Mouse (Mus musculus): ENCODE results near the gene Rfx1.

The Rfx1 gene

DNA sequence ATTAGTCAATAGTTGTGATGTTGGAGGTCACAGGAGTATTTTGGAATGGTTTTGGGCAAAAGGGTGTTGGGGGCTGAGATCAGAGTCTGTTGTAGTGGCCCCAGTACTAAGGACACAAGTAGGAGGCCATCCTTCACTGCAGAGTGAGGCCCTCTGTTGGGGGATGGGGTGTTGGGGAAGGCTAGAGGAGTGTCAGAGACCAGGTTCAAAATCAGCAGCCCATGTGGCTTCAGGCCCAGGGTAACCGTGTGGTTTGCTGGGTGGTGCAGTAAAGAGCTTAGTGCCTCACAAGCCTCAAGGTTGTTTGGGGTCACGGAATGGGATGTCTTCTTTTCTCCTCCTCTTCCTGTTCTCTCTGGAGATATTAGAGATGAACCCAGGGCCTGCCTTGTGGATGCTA is 60.1 kb downstream of the Rfx1 start:
- in situ Hi-C loops (cut with MboI; ENCODE audit: low pct_unique_long_range_greater_than_20kb in 1 of 2, low sequenced_read_pairs in 2 of 2, unreplicated experiment in 1 of 2) = no loop called here

DNA sequence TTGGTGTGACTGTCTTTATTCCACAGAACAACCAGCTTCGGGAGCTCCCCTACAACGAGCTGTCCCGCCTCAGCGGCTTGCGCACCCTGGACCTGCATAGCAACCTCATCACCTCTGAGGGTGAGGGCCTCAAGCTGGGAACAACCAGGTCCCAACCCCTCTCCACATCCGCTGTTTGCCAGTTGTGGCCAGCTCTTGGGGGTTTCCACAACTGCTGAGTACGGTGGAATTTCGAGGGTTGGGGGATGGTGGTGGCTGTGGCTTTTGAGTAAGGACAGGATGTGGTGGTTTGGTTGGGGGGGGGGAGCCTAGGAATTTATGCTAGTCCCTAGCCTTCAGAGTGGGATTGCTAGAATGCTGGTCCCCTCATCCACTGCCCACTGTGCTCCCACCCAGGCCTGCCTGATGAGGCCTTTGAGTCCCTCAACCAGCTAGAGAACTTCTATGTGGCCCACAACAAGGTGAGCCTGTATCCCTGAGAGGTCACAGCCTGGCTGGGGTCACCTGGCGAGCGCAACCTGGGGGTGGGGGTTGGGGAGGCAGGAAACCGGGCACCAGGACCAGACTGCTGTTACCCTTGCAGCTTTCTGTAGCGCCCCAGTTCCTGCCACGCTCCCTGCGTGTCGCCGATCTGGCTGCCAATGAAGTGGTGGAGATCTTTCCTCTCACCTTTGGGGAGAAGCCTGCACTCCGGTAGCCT is 60.7 kb downstream of the Rfx1 start:
- in situ Hi-C loops (cut with MboI; ENCODE audit: low pct_unique_long_range_greater_than_20kb in 1 of 2, low sequenced_read_pairs in 2 of 2, unreplicated experiment in 1 of 2) = no loop called here

DNA sequence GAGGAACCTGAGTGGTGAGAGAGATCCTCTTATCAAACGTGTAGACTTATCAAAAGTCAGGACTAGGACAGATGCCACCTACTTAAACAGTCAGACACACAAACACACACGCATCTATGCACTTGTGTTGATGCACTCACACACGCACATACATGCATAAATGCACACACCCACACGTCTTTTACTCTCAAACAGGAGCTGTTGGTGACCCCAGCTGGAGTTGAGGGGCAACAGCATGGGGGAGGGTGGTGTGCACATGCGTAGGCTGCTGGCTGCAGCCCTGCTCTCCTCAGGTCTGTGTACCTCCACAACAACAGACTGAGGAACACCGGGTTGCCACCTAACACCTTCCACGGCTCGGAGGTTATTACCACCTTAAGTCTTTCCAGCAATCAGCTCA is 61.6 kb downstream of the Rfx1 start:
- in situ Hi-C loops (cut with MboI; ENCODE audit: low pct_unique_long_range_greater_than_20kb in 1 of 2, low sequenced_read_pairs in 2 of 2, unreplicated experiment in 1 of 2) = no loop called here

DNA sequence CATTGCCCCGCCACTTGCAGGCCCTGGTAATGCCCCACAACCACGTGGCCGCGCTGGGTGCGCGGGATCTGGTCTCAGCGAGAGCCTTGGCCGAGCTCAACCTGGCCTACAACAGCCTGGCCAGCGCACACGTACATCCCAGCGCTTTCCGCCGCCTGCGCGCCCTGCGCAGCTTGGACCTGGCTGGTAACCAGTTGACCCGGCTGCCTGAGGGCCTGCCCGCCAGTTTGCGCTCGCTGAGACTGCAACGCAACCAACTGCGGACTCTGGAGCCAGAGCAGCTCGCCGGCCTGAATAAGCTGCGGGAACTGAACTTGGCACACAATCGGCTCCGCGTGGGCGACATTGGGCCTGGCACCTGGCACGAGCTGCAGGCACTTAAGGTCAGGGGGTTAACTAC is 64.2 kb downstream of the Rfx1 start:
- in situ Hi-C loops (cut with MboI; ENCODE audit: low pct_unique_long_range_greater_than_20kb in 1 of 2, low sequenced_read_pairs in 2 of 2, unreplicated experiment in 1 of 2) = no loop called here

DNA sequence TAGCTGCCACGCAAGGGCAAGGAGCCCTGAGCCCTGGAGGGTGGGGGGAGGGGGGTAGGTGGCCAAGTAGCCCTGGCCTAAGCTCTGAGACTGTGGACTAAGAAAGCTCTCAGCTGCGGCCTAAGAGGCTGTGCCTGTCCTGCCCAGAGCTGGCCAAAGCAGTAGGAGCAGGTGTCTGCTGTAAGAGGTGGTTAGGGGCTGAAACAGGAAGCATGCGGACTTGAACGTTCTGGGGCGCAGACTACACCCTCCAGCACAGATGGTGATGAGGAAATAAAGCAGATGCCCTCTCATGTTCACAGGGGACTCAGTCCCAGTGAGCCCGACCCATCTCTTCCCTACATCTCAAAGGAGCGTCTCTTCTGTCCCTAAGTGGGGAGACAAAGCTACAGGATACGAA is 65.6 kb downstream of the Rfx1 start:
- in situ Hi-C loops (cut with MboI; ENCODE audit: low pct_unique_long_range_greater_than_20kb in 1 of 2, low sequenced_read_pairs in 2 of 2, unreplicated experiment in 1 of 2) = no loop called here

DNA sequence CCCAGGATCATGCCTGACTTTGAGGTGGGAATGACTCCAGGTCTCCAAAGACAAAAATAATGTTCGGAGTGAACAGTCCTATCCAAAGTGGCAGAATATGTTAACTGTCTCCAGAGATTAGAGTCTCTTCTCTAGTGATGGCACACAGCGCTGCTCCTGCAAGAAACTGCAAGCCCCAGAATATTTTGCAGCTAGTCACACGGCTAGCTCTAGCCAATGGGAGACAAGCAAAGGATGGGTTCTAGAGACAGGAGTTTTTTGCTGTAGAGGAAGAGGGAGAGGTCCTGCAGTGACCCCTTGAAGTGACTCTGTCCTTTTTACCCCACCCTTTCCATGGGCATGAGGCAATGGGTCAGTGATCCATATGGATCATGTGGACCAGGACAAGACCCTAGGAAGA is 71.2 kb downstream of the Rfx1 start:
- in situ Hi-C loops (cut with MboI; ENCODE audit: low pct_unique_long_range_greater_than_20kb in 1 of 2, low sequenced_read_pairs in 2 of 2, unreplicated experiment in 1 of 2) = no loop called here

DNA sequence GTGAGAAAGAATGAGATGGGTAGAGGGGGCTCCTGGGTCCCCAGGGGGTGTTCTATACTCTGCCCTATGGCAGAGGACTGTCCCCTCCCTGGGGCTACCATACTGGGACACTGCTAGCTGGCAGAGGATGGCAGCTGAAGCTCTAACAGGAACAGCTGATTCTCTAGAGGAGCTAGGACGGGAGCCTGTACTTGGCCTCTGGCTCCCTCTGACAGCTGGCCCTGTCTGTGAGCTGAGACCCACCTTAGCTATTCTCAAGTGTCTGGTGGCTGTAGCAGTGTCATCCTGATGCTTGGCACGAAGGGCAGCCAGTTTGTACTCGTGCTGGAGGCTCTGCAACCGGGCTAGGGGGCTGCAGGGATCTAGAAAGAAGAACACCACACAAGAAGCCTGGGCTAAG is 74.2 kb downstream of the Rfx1 start:
- in situ Hi-C loops (cut with MboI; ENCODE audit: low pct_unique_long_range_greater_than_20kb in 1 of 2, low sequenced_read_pairs in 2 of 2, unreplicated experiment in 1 of 2) = no loop called here

DNA sequence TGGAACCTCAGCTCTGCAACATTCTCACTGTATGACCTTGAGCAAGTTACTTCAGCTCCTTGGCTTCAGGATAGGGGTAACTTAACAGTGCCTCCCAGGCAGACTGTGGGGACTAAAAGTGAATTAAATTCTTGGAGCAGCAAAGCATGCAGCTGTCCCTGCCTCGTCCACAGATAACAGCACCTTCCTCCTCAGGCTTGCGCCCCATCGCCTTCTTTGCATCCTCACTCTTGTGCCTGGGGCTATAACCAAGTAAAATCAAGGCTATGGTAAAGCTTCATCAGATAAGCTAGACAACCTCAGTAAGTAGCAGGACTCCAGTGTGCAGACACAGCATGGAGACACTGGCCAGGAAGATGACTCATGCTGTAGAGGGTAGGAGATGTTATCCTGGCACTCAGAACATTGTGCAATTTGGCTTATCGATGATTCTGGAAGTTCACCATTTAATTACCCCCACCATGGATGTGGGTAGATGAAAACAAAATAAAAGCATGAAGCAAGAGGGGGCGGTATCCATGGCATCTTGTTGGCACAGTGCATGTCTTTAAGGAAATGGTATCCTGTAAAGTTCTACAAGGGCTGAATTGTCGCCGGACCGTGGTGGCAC is 78.1 kb downstream of the Rfx1 start:
- in situ Hi-C loops (cut with MboI; ENCODE audit: low pct_unique_long_range_greater_than_20kb in 1 of 2, low sequenced_read_pairs in 2 of 2, unreplicated experiment in 1 of 2) = no loop called here
